8 mouse cellular contexts compared by ENCODE assay signal in genomic region chr16:96280719-96281605, GRCm38 (mm10). TPM values are rescaled to one million over a fixed set of nuclear protein-coding genes. Genes with fewer than 3 reads are reported as not detected.
DNase-seq lines count a peak whose midpoint lies in the region; ATAC-seq and TF ChIP-seq lines count a peak whose summit lies in the region.

No protein-coding gene starts in this region.

- peak overlapping the region; percentile 54 for H3K9ac ChIP-seq in embryonic facial prominence, embryonic 14.5 days (ENCODE audit: low read depth, low read length)

- peaks cover 58% of the 10 kb centered on the region for H3K27me3 ChIP-seq in E14TG2a.4 (ENCODE audit: insufficient read depth, low read length)
- H3K27me3 ChIP-seq in embryonic facial prominence, embryonic 14.5 days (replicated peaks; ENCODE audit: control insufficient read depth, insufficient read depth, low read length): peaks cover 23% of the 10 kb centered on the region

- H3K9me3 ChIP-seq in E14TG2a.4 (ENCODE audit: low read length): no peaks in the 10 kb centered on the region
- no peaks in the 10 kb centered on the region for H3K9me3 ChIP-seq in embryonic facial prominence, embryonic 14.5 days (ENCODE audit: control insufficient read depth, low read length)

- peak overlapping the region; percentile 78 for H3K4me3 ChIP-seq in E14TG2a.4 (replicated peaks; ENCODE audit: low read length)
- peak overlapping the region; percentile 43 for H3K4me3 ChIP-seq in embryonic facial prominence, embryonic 14.5 days (ENCODE audit: low read depth, low read length)

- peak overlapping the region; percentile 86 for H3K4me2 ChIP-seq in embryonic facial prominence, embryonic 14.5 days (ENCODE audit: low read depth, low read length)

- no peak overlapping the region for H3K27ac ChIP-seq in embryonic facial prominence, embryonic 14.5 days (replicated peaks; ENCODE audit: low read depth, low read length)

- H3K4me1 ChIP-seq in E14TG2a.4 (replicated peaks; ENCODE audit: low read depth, low read length): peaks cover 31% of the 10 kb centered on the region
- no peaks in the 10 kb centered on the region for H3K4me1 ChIP-seq in embryonic facial prominence, embryonic 14.5 days (ENCODE audit: control insufficient read depth, insufficient read depth, low read length)

- WGBS in embryonic facial prominence, embryonic 14.5 days: 2% methylated on average over 24 of the region's 38 CpGs

- TF ChIP-seq CTCF in E14TG2a.4 (conservative IDR thresholded peaks at IDR 0.05; ENCODE audit: low read length): no peak

- H3K36me3 ChIP-seq in E14TG2a.4 (ENCODE audit: insufficient read depth, low read length): no peaks in the 10 kb centered on the region
- H3K36me3 ChIP-seq in embryonic facial prominence, embryonic 14.5 days (ENCODE audit: control insufficient read depth, insufficient read depth, low read length): no peaks in the 10 kb centered on the region

- peak; percentile 40 for DNase-seq in adrenal gland, postnatal 25 days
- peak; percentile 56 for DNase-seq in embryonic facial prominence, embryonic 14.5 days (ENCODE audit: low spot score)
- peak; percentile 36 for DNase-seq in heart, postnatal 4 days
- peak; percentile 46 to 72 for DNase-seq in layer of hippocampus, adult 18-20 months (ENCODE audit: low spot score in 2 of 2)
- peak; percentile 10 for DNase-seq in lung, postnatal 14 days
- DNase-seq in right cerebral cortex, adult 2 months (ENCODE audit: low spot score in 2 of 2): peak; percentile 38 to 71

- ATAC-seq in embryonic facial prominence, embryonic 14.5 days (ENCODE audit: low read depth): peak; percentile 70; the same call in 1 of the 2 replicates
- ATAC-seq in monocyte, adult 5-6 weeks (replicated peaks; ENCODE audit: insufficient number of reproducible peaks, low FRiP score, low TSS enrichment, poor library complexity, severe bottlenecking): no peak

RNA-seq across cellular contexts. Expression of gene B3galt5, which starts 45.4 kb away (rescaled TPM):
- total RNA-seq in adrenal gland, postnatal 25 days (2021): 0.24 TPM in 1 of 2 replicates, not detected in the other
- polyA plus RNA-seq in embryonic facial prominence, embryonic 14.5 days (2014; fragmentation: Nextera tagmentation; extraction: Ambion mirVana): 0.45 and 1.2 TPM in 2 replicates
- total RNA-seq in heart, postnatal 4 days (2021): not detected
- 10 to 100 TPM; 59.4 to 63.4 TPM for total RNA-seq in layer of hippocampus, adult 18-20 months (2021)
- 0.29 TPM in 1 of 3 replicates, not detected in the others for total RNA-seq in monocyte, adult 5-6 weeks (2017)

Comparison
In these comparisons a context has a peak if more than half of its experiments do, and no peak if none do; other contexts are left out.
1. RNA of gene B3galt5, which starts 45.4 kb away (total RNA-seq): 59.4 to 63.4 TPM in layer of hippocampus, adult 18-20 months; 0.24 TPM in adrenal gland, postnatal 25 days, not detected in heart, postnatal 4 days and 0.29 TPM in monocyte, adult 5-6 weeks; every median in the first group is over 10 times any median in the second.
2. Peak in every context shown above with its lines, with median percentiles within 50 percentile points of each other: DNase-seq.